Mouse (Mus musculus): ENCODE results near the gene Slc45a2. TPM values are rescaled to one million over a fixed set of nuclear protein-coding genes. Genes with fewer than 3 reads are reported as not detected.

Slc45a2 gene
- polyA plus RNA-seq, 1 experiment from 2014 or later, result 0.04 TPM

- Histone ChIP-seq H3K4me3 (no peak overlapping the region), H3K27me3 (replicated peaks) (no peaks in the 10 kb centered on the region), H3K4me1 (no peaks in the 10 kb centered on the region), H3K9ac (no peak overlapping the region), H3K27ac (no peak overlapping the region), H3K4me2 (no peak overlapping the region), H3K9me3 (replicated peaks) (no peaks in the 10 kb centered on the region), H3K36me3 (no peaks in the 10 kb centered on the region)
- 14% methylated on average over 5 of the region's 5 CpGs for WGBS (ENCODE audit: insufficient replicate concordance)
- ATAC-seq, result no peak
Measured at GRCm38 (mm10) chr15:11008756-11009155, 8.2 kb downstream of the Slc45a2 start.

GRCm38 (mm10) chr15:11010976-11011548, 10.5 kb downstream of the Slc45a2 start:
- H3K4me1 ChIP-seq, result no peaks in the 10 kb centered on the region
- H3K27me3 ChIP-seq (replicated peaks), result no peaks in the 10 kb centered on the region
- ATAC-seq, result no peak
- 65% methylated on average over 11 of the region's 11 CpGs for WGBS (ENCODE audit: insufficient replicate concordance)
- no peaks in the 10 kb centered on the region for H3K9me3 ChIP-seq (replicated peaks)
- H3K4me2 ChIP-seq, result no peak overlapping the region
- no peak overlapping the region for H3K4me3 ChIP-seq
- no peak overlapping the region for H3K9ac ChIP-seq
- H3K27ac ChIP-seq, result no peak overlapping the region
- H3K36me3 ChIP-seq, result no peaks in the 10 kb centered on the region

- H3K36me3 ChIP-seq, result no peaks in the 10 kb centered on the region
- H3K9me3 ChIP-seq (replicated peaks), result no peaks in the 10 kb centered on the region
- no peaks in the 10 kb centered on the region for H3K27me3 ChIP-seq (replicated peaks)
- no peak for ATAC-seq
- no peak overlapping the region for H3K9ac ChIP-seq
- no peak overlapping the region for H3K4me2 ChIP-seq
- WGBS (ENCODE audit: insufficient replicate concordance), result 38% methylated on average over 2 of the region's 2 CpGs
- no peaks in the 10 kb centered on the region for H3K4me1 ChIP-seq
- no peak overlapping the region for H3K27ac ChIP-seq
- no peak overlapping the region for H3K4me3 ChIP-seq
Measured at GRCm38 (mm10) chr15:11014931-11015330, 14.4 kb downstream of the Slc45a2 start.

- Histone ChIP-seq H3K27ac (peak overlapping the region; percentile 45; the same call in 1 of the 2 replicates), H3K9ac (no peak overlapping the region), H3K4me2 (no peak overlapping the region)
Measured at GRCm38 (mm10) chr15:11026801-11027561, 26.5 kb downstream of the Slc45a2 start.

GRCm38 (mm10) chr15:11030188-11030587, 29.7 kb downstream of the Slc45a2 start:
- no peak overlapping the region for H3K4me3 ChIP-seq
- H3K27me3 ChIP-seq (replicated peaks), result peaks cover 16% of the 10 kb centered on the region
- no peak overlapping the region for H3K27ac ChIP-seq
- 70% methylated on average over 3 of the region's 3 CpGs for WGBS (ENCODE audit: insufficient replicate concordance)
- H3K4me2 ChIP-seq, result no peak overlapping the region
- H3K36me3 ChIP-seq, result no peaks in the 10 kb centered on the region
- H3K4me1 ChIP-seq, result no peaks in the 10 kb centered on the region
- H3K9ac ChIP-seq, result no peak overlapping the region
- no peak for ATAC-seq
- no peaks in the 10 kb centered on the region for H3K9me3 ChIP-seq (replicated peaks)

More at GRCm38 (mm10) chr15:11026801-11027561, 26.5 kb downstream of the Slc45a2 start:
- ATAC-seq, result peak; percentile 44; the same call in 1 of the 2 replicates
- no peaks in the 10 kb centered on the region for H3K9me3 ChIP-seq (replicated peaks)
- no peak overlapping the region for H3K4me3 ChIP-seq
- peaks cover 1% of the 10 kb centered on the region; the same call in 1 of the 2 replicates for H3K27me3 ChIP-seq (replicated peaks)
- WGBS (ENCODE audit: insufficient replicate concordance), result 42% methylated on average over 4 of the region's 4 CpGs
- H3K36me3 ChIP-seq, result no peaks in the 10 kb centered on the region
- no peaks in the 10 kb centered on the region for H3K4me1 ChIP-seq

- Histone ChIP-seq H3K9me3 (replicated peaks) (no peaks in the 10 kb centered on the region), H3K9ac (no peak overlapping the region), H3K4me3 (peak overlapping the region; percentile 30; the same call in 1 of the 2 replicates), H3K4me1 (0 out of 2 replicates have a peak, but pooled peaks cover 7% of the 10 kb centered on the region), H3K27me3 (replicated peaks) (peaks cover 47% of the 10 kb centered on the region), H3K27ac (no peak overlapping the region), H3K36me3 (no peaks in the 10 kb centered on the region), H3K4me2 (peak overlapping the region; percentile 57)
- no peak for ATAC-seq
- WGBS (ENCODE audit: insufficient replicate concordance), result 9% methylated on average over 34 of the region's 34 CpGs
Measured at GRCm38 (mm10) chr15:11035947-11036474, 35.5 kb downstream of the Slc45a2 start.

- ATAC-seq, result no peak
Measured at GRCm38 (mm10) chr15:11036535-11037375, 36.2 kb downstream of the Slc45a2 start.

GRCm38 (mm10) chr15:11037376-11037695, 36.8 kb downstream of the Slc45a2 start:
- H3K4me3 ChIP-seq, result peak overlapping the region; percentile 30; the same call in 1 of the 2 replicates
- 12% methylated on average over 8 of the region's 8 CpGs for WGBS (ENCODE audit: insufficient replicate concordance)
- no peak for ATAC-seq

More at GRCm38 (mm10) chr15:11036535-11037375, 36.2 kb downstream of the Slc45a2 start:
- Histone ChIP-seq H3K27me3 (replicated peaks) (peaks cover 47% of the 10 kb centered on the region), H3K36me3 (no peaks in the 10 kb centered on the region), H3K4me2 (peak overlapping the region; percentile 57), H3K9ac (no peak overlapping the region), H3K4me3 (peak overlapping the region; percentile 30), H3K27ac (no peak overlapping the region), H3K4me1 (0 out of 2 replicates have a peak, but pooled peaks cover 7% of the 10 kb centered on the region), H3K9me3 (replicated peaks) (no peaks in the 10 kb centered on the region)
- 8% methylated on average over 49 of the region's 49 CpGs for WGBS (ENCODE audit: insufficient replicate concordance)

GRCm38 (mm10) chr15:11037711-11038110, 37.2 kb downstream of the Slc45a2 start, which contains the start of gene Rxfp3:
TSS of gene Rxfp3 (minus strand) at chr15:11037991.
- WGBS (ENCODE audit: insufficient replicate concordance), result 11% methylated on average over 16 of the region's 16 CpGs
- H3K4me1 ChIP-seq, result 0 out of 2 replicates have a peak, but pooled peaks cover 7% of the 10 kb centered on the region
- no peak within 1 kb of the TSS for H3K9ac ChIP-seq
- ATAC-seq, result no peak
- peaks cover 43% of the 10 kb centered on the region for H3K27me3 ChIP-seq (replicated peaks)
- H3K4me2 ChIP-seq, result peak within 1 kb of the TSS; percentile 57
- H3K4me3 ChIP-seq, result peak within 1 kb of the TSS; percentile 30
- no peak within 1 kb of the TSS for H3K27ac ChIP-seq
- H3K36me3 ChIP-seq, result no peaks in the 10 kb centered on the region
- H3K9me3 ChIP-seq (replicated peaks), result no peaks in the 10 kb centered on the region

More at GRCm38 (mm10) chr15:11037376-11037695, 36.8 kb downstream of the Slc45a2 start:
- no peaks in the 10 kb centered on the region for H3K9me3 ChIP-seq (replicated peaks)
- H3K27me3 ChIP-seq (replicated peaks), result peaks cover 43% of the 10 kb centered on the region
- no peak overlapping the region for H3K9ac ChIP-seq
- H3K4me1 ChIP-seq, result 0 out of 2 replicates have a peak, but pooled peaks cover 7% of the 10 kb centered on the region
- no peaks in the 10 kb centered on the region for H3K36me3 ChIP-seq
- H3K27ac ChIP-seq, result no peak overlapping the region
- H3K4me2 ChIP-seq, result peak overlapping the region; percentile 57

- Histone ChIP-seq H3K4me3 (no peak overlapping the region), H3K9ac (no peak overlapping the region), H3K27me3 (replicated peaks) (peaks cover 43% of the 10 kb centered on the region), H3K27ac (no peak overlapping the region), H3K9me3 (replicated peaks) (no peaks in the 10 kb centered on the region), H3K4me1 (0 out of 2 replicates have a peak, but pooled peaks cover 7% of the 10 kb centered on the region), H3K4me2 (no peak overlapping the region), H3K36me3 (no peaks in the 10 kb centered on the region)
- 4% methylated on average over 12 of the region's 12 CpGs for WGBS (ENCODE audit: insufficient replicate concordance)
- ATAC-seq, result no peak
Measured at GRCm38 (mm10) chr15:11038476-11038875, 38.0 kb downstream of the Slc45a2 start.

GRCm38 (mm10) chr15:11040067-11040466, 39.5 kb downstream of the Slc45a2 start:
- no peaks in the 10 kb centered on the region for H3K36me3 ChIP-seq
- no peaks in the 10 kb centered on the region for H3K9me3 ChIP-seq (replicated peaks)
- H3K4me2 ChIP-seq, result no peak overlapping the region
- H3K9ac ChIP-seq, result no peak overlapping the region
- 27% methylated on average over 5 of the region's 5 CpGs for WGBS (ENCODE audit: insufficient replicate concordance)
- H3K4me1 ChIP-seq, result 0 out of 2 replicates have a peak, but pooled peaks cover 7% of the 10 kb centered on the region
- H3K27ac ChIP-seq, result no peak overlapping the region
- peaks cover 32% of the 10 kb centered on the region for H3K27me3 ChIP-seq (replicated peaks)
- no peak for ATAC-seq
- H3K4me3 ChIP-seq, result no peak overlapping the region
